Mouse (Mus musculus) liver, embryonic 13.5 days (tissue): ENCODE measurements around the gene Chn1. TPM values are rescaled to one million over a fixed set of nuclear protein-coding genes. Genes with fewer than 3 reads are reported as not detected.

Experiments
- ATAC-seq: fragments of 200-750 bp; cut with Nextera tagmentation; 2 replicates; pipeline ENCODE4 v1.8.0; 2017; ENCODE audit warnings: low read depth, mild to moderate bottlenecking, moderate number of reproducible peaks, moderate library complexity
- DNase-seq: peaks from one replicate; pipeline ENCODE4 v3.0.0; 2022
- H3K27ac ChIP-seq: fragments of 300-500 bp; sonication (generic); 2 replicates; pipeline ENCODE4 v1.5.1; 2015; ENCODE audit warnings: moderate library complexity, mild to moderate bottlenecking, inconsistent platforms
- H3K27me3 ChIP-seq: fragments of 300-500 bp; sonication (generic); 2 replicates; pipeline ENCODE4 v1.6.1; 2015; ENCODE audit warnings: mild to moderate bottlenecking, inconsistent platforms
- H3K36me3 ChIP-seq: fragments of 300-500 bp; sonication (generic); 2 replicates; pipeline ENCODE4 v1.6.1; 2015; ENCODE audit warnings: mild to moderate bottlenecking, inconsistent platforms
- H3K4me1 ChIP-seq: fragments of 300-500 bp; sonication (generic); replicated peaks from 2 replicates; pipeline ENCODE4 v1.6.1; 2015; ENCODE audit warnings: inconsistent platforms
- H3K4me2 ChIP-seq: fragments of 300-500 bp; sonication (generic); 2 replicates; pipeline ENCODE4 v1.6.1; 2015; ENCODE audit warnings: inconsistent platforms, mild to moderate bottlenecking, moderate library complexity
- H3K4me3 ChIP-seq: fragments of 300-500 bp; sonication (generic); replicated peaks from 2 replicates; pipeline ENCODE4 v1.5.1; 2015; ENCODE audit warnings: mild to moderate bottlenecking, inconsistent platforms
- H3K9ac ChIP-seq: fragments of 300-500 bp; sonication (generic); 2 replicates; pipeline ENCODE4 v1.6.1; 2015; ENCODE audit warnings: mild to moderate bottlenecking, inconsistent platforms
- H3K9me3 ChIP-seq: fragments of 300-500 bp; sonication (generic); replicated peaks from 2 replicates; pipeline ENCODE4 v1.6.1; 2016; ENCODE audit warnings: inconsistent platforms
- WGBS: fragments of 180-500 bp; shearing (Covaris S2); methylation state at CpG from one replicate; pipeline ENCODE4 v1.1.7; 2015; ENCODE audit not compliant: insufficient replicate concordance; 5-methylcytosine and 5-hydroxymethylcytosine counted together
- polyA plus RNA-seq: library from polyadenylated mRNA; unstranded; fragments of >200 nt; fragmentation: Nextera tagmentation; extraction: Ambion mirVana; gene quantifications from 2 replicates; pipeline ENCODE4 v1.2.1, GENCODE M21; 2015

The Chn1 gene
- polyA plus RNA-seq, 1 experiment from 2014 or later = 0.96 TPM

DNA sequence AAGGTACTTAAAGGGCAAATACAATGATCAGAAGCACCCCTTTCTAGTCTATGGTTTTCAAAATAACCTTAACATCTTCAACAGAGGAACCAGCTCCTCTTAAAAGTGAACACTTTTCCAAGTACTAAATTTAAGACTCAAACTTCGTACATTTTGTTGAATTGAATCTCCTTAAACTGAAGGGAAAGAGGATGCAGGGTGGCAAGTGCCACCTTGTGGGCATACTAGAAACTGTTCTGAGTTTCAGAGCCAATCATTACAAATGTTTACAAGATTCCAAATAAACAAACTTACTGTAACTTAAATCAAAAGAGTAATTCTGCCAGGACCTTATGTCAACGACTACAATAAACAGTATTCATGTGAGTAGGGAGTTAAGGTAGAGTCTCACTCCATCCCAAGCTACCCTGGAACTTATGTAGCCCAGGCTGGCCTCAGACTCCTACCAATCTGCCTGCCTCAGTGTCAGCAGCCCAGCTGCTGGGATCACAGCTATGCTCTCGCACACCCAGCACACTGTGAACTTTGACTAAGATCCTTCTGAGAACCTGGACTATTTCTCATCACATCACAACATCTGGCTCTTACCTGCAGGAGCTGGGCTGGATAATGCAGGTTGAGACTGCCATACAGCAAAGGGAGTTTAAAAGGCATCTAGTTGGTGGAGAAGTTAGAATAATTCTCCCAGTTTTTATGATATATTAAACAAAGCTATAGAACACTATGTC, 29.3 kb downstream of the Chn1 start:
- no peaks in the 10 kb centered on the region for H3K9me3 ChIP-seq
- no peak overlapping the region for H3K4me3 ChIP-seq
- DNase-seq (no peak), ATAC-seq (no peak)
- no peak overlapping the region for H3K27ac ChIP-seq
- no peak overlapping the region for H3K9ac ChIP-seq
- H3K4me1 ChIP-seq = no peaks in the 10 kb centered on the region
- H3K27me3 ChIP-seq = no peaks in the 10 kb centered on the region
- H3K36me3 ChIP-seq = no peaks in the 10 kb centered on the region
- WGBS = 40% methylated on average over 3 of the region's 3 CpGs
- no peak overlapping the region for H3K4me2 ChIP-seq

- no peaks in the 10 kb centered on the region for H3K27me3 ChIP-seq
- no peaks in the 10 kb centered on the region for H3K4me1 ChIP-seq
- H3K9ac ChIP-seq = no peak overlapping the region
- ATAC-seq (no peak), DNase-seq (no peak)
- no peak overlapping the region for H3K4me3 ChIP-seq
- H3K36me3 ChIP-seq = no peaks in the 10 kb centered on the region
- no peak overlapping the region for H3K27ac ChIP-seq
- WGBS = 77% methylated on average over 3 of the region's 3 CpGs
- H3K4me2 ChIP-seq = no peak overlapping the region
- no peaks in the 10 kb centered on the region for H3K9me3 ChIP-seq
These were observed 33.9 kb downstream of the Chn1 start for GRCm38 (mm10) chr2:73741286-73741685.

- Histone ChIP-seq H3K4me1 (no peaks in the 10 kb centered on the region), H3K9ac (no peak overlapping the region), H3K27me3 (no peaks in the 10 kb centered on the region), H3K4me2 (no peak overlapping the region), H3K27ac (no peak overlapping the region), H3K4me3 (no peak overlapping the region), H3K9me3 (no peaks in the 10 kb centered on the region), H3K36me3 (no peaks in the 10 kb centered on the region)
- WGBS = 28% methylated on average over 2 of the region's 2 CpGs
- DNase-seq (no peak), ATAC-seq (no peak)
These were observed 47.3 kb downstream of the Chn1 start for GRCm38 (mm10) chr2:73727868-73728267.

DNA sequence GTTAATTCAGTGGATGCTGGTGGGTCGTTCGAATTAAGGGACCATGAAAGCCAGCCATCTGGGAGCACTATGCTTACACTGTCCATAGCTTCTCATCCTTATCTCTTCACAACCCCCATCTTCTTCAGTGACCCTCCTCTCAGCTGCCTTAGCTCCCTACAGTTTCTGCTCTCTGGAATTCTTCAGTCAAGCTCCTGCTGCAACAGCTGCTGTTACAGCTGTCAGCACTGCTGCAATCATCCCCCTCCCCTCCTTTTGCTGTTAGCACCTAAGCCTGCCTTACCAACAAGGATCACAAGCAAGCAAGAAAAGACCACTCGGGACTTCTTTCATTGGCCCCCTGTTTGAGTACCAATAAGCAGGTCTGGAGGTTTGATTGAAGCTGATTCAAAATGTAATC, 50.2 kb downstream of the Chn1 start:
- no peak overlapping the region for H3K4me2 ChIP-seq
- H3K9ac ChIP-seq = no peak overlapping the region
- no peaks in the 10 kb centered on the region for H3K4me1 ChIP-seq
- H3K27me3 ChIP-seq = no peaks in the 10 kb centered on the region
- WGBS = 50% methylated on average over 3 of the region's 3 CpGs
- H3K9me3 ChIP-seq = no peaks in the 10 kb centered on the region
- H3K27ac ChIP-seq = no peak overlapping the region
- H3K36me3 ChIP-seq = no peaks in the 10 kb centered on the region
- DNase-seq = no peak
- no peak overlapping the region for H3K4me3 ChIP-seq
- ATAC-seq = no peak

- H3K27me3 ChIP-seq = no peaks in the 10 kb centered on the region
- H3K9ac ChIP-seq = no peak overlapping the region
- no peak overlapping the region for H3K27ac ChIP-seq
- H3K36me3 ChIP-seq = no peaks in the 10 kb centered on the region
- H3K9me3 ChIP-seq = no peaks in the 10 kb centered on the region
- no peak overlapping the region for H3K4me3 ChIP-seq
- DNase-seq (no peak), ATAC-seq (no peak)
- H3K4me1 ChIP-seq = no peaks in the 10 kb centered on the region
- no peak overlapping the region for H3K4me2 ChIP-seq
- 37% methylated on average over 4 of the region's 4 CpGs for WGBS
These were observed 53.3 kb downstream of the Chn1 start for GRCm38 (mm10) chr2:73721821-73722220.

DNA sequence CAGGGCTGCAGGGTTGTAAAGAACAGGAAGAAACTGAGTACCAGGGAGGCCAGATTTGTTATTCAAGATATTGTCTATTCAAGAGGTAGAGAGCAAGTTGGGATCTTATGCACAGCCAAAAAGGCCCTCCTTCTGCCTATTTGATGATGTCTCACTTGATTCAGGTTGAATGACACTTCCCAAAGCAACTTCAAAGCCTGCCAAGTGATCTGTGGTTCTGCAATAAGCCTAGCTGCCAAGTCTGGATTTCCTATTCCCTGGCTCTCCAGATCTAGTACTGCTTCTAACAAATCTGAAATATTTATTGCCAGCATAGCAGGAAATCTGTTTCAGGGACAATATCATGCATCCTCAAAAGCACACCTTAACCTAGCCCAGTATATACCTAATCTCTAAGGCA, 62.7 kb downstream of the Chn1 start:
- no peak overlapping the region for H3K4me3 ChIP-seq
- no peaks in the 10 kb centered on the region for H3K4me1 ChIP-seq
- H3K9me3 ChIP-seq = no peaks in the 10 kb centered on the region
- H3K27ac ChIP-seq = no peak overlapping the region
- no peak for ATAC-seq
- H3K36me3 ChIP-seq = no peaks in the 10 kb centered on the region
- no peak for DNase-seq
- no peak overlapping the region for H3K4me2 ChIP-seq
- no peaks in the 10 kb centered on the region for H3K27me3 ChIP-seq
- no peak overlapping the region for H3K9ac ChIP-seq

GRCm38 (mm10) chr2:73693045-73693444, 82.1 kb downstream of the Chn1 start:
- WGBS = 52% methylated on average over 4 of the region's 4 CpGs
- H3K27ac ChIP-seq = no peak overlapping the region
- no peaks in the 10 kb centered on the region for H3K9me3 ChIP-seq
- no peaks in the 10 kb centered on the region for H3K4me1 ChIP-seq
- no peak overlapping the region for H3K4me3 ChIP-seq
- no peak overlapping the region for H3K4me2 ChIP-seq
- ATAC-seq (no peak), DNase-seq (no peak)
- H3K9ac ChIP-seq = no peak overlapping the region
- H3K27me3 ChIP-seq = no peaks in the 10 kb centered on the region
- no peaks in the 10 kb centered on the region for H3K36me3 ChIP-seq

DNA sequence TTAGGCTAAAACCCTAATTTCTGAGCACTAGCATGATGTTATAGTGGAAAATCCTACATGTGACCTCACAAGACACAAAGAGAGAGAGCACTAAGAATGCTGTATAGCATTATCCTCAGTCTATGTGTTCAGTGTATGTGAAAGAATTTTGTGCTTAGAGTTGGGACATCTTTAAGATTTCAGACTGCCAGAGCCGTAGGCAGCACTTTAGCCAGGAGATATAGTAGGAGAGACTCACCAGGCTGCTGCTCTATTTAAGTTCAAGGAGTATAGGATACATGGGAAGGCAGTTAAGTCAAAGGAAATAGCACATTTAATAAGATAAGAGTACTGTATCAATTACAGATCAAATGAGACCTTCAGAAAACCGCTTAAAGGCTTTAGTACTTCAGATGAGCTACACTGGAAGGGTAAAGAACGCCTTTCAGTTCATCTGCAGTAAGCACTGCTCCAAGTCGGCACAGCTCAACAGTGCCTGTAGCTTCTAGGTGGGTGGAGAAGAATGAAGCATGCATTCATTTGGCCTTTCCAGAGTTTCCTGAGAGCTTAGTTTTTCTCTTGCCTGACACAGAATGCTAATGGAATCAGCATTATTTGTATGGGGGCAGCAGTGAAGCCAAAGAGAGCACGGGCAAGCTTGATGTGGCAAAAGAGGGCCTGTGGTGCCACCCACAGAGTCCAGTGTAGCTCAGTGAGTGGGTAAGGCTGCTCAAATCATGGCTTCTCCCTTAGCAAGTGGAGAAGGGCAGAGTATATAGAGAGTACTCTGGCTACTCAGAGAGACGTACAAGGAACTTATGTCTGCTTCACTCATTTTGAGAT, 84.2 kb downstream of the Chn1 start:
- H3K4me1 ChIP-seq = no peaks in the 10 kb centered on the region
- H3K27ac ChIP-seq = no peak overlapping the region
- DNase-seq (no peak), ATAC-seq (no peak)
- H3K36me3 ChIP-seq = no peaks in the 10 kb centered on the region
- H3K9me3 ChIP-seq = no peaks in the 10 kb centered on the region
- no peaks in the 10 kb centered on the region for H3K27me3 ChIP-seq
- 65% methylated on average over 6 of the region's 6 CpGs for WGBS
- H3K4me2 ChIP-seq = no peak overlapping the region
- no peak overlapping the region for H3K9ac ChIP-seq
- H3K4me3 ChIP-seq = no peak overlapping the region

DNA sequence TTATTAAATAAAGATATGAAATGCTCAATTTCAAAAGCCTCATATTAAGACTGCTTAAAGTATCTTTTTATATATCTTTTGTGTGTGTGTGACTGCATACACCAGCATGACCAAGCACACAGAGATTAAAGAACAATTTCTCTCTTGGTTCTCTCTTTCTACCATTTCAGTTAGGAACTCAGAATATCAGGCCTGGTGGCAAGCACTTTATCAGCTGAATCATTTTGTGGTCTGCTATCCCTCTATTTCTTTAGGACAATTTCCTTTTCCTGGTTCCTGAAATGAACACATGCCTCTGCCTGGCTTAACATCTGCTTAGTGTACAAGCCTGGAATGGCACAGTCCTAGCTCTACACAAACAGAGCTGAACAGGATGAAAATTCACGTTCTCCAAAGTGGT, 92.6 kb downstream of the Chn1 start:
- ATAC-seq = no peak
- DNase-seq = no peak
- Histone ChIP-seq H3K4me1 (no peaks in the 10 kb centered on the region), H3K4me3 (no peak overlapping the region), H3K9me3 (no peaks in the 10 kb centered on the region), H3K9ac (no peak overlapping the region), H3K27me3 (no peaks in the 10 kb centered on the region), H3K4me2 (no peak overlapping the region), H3K36me3 (no peaks in the 10 kb centered on the region), H3K27ac (no peak overlapping the region)
- 25% methylated on average over 1 of the region's 1 CpGs for WGBS

- 50% methylated on average over 1 of the region's 1 CpGs for WGBS
- no peak for ATAC-seq
- Histone ChIP-seq H3K27ac (no peak overlapping the region), H3K36me3 (no peaks in the 10 kb centered on the region), H3K9me3 (no peaks in the 10 kb centered on the region), H3K27me3 (no peaks in the 10 kb centered on the region), H3K4me1 (no peaks in the 10 kb centered on the region), H3K4me2 (no peak overlapping the region), H3K9ac (no peak overlapping the region), H3K4me3 (no peak overlapping the region)
- DNase-seq = no peak
These were observed 94.6 kb downstream of the Chn1 start for GRCm38 (mm10) chr2:73680425-73681027.

GRCm38 (mm10) chr2:73668608-73669007, 106.5 kb downstream of the Chn1 start:
- Histone ChIP-seq H3K4me1 (no peaks in the 10 kb centered on the region), H3K4me3 (no peak overlapping the region), H3K4me2 (no peak overlapping the region), H3K9me3 (no peaks in the 10 kb centered on the region), H3K9ac (no peak overlapping the region), H3K27me3 (no peaks in the 10 kb centered on the region), H3K36me3 (no peaks in the 10 kb centered on the region), H3K27ac (no peak overlapping the region)
- ATAC-seq (no peak), DNase-seq (no peak)
- WGBS = 56% methylated on average over 4 of the region's 4 CpGs
